Mouse (Mus musculus) natural killer cell, adult 2 months (primary cell): ENCODE results near the gene Esrra.
"Not testable (repeated sequence)": the region's sequence is repeated elsewhere in the genome, so short reads cannot be mapped to it uniquely, and the experiment has no call there.

Source experiments
- DNase-seq, 2 experiments: peaks; one replicate each; pipeline ENCODE4 v3.0.0; 2022; ENCODE audit warnings: low spot score in 2 of 2

The Esrra gene

DNA sequence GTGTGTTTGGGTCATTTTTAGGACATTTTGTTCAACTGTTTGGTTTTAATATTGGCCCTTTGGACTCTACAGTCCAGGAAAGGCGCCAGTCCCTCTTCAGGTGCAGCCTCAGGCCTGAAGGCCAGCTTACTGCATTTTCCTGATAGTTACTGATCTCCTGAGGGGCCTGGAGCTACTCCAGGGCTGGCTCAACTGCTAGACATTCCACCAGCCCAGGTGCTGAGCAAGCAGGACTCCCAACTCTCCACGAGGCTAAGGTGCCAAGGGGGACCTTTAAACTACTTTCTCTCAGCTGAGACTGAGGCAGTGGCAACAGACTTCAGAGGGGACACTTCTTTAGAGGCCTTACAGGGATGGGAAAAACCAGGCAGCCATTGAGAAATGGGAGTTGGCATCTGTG is 16.8 kb downstream of the Esrra start:
- DNase-seq, result no peak

DNA sequence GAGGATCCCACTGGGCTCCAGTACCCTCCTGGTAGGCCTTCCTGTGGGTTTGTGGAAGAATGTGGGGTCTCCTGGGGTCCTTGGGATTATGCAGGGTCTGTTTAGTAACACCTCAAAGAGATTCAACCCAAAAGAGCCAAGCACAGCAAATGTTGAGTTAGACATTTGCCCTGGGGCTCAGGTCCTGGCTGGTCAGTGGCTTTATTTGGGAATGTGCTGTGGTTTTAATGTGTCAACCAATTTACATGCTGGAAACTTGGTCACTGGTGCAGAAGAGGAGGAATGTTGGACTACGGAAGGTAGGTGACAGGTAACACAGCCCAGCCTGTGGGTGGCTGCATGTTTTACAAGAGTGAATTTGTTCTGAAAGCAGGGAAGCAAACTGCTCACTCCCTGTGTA is 18.6 kb downstream of the Esrra start:
- DNase-seq, result no peak

DNA sequence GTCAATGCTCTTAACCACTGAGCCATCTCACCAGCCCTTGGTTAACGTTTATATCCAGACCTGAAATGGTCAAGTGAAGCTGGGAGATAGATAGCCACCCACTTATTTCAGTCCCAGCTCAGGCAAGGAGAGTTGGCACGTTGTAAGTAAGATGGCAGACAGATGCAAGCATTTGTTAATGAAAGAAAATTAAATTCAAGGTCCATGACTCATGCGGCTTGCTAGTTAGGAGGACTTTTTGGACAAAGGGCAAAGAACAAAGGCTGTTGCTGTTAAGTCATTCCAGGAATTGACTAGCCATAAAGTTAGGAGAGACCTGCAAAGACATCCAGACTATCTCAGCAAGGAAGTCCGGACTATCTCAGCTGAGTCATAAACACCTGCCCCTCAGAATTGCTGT is 22.0 kb downstream of the Esrra start:
- no peak for DNase-seq

DNA sequence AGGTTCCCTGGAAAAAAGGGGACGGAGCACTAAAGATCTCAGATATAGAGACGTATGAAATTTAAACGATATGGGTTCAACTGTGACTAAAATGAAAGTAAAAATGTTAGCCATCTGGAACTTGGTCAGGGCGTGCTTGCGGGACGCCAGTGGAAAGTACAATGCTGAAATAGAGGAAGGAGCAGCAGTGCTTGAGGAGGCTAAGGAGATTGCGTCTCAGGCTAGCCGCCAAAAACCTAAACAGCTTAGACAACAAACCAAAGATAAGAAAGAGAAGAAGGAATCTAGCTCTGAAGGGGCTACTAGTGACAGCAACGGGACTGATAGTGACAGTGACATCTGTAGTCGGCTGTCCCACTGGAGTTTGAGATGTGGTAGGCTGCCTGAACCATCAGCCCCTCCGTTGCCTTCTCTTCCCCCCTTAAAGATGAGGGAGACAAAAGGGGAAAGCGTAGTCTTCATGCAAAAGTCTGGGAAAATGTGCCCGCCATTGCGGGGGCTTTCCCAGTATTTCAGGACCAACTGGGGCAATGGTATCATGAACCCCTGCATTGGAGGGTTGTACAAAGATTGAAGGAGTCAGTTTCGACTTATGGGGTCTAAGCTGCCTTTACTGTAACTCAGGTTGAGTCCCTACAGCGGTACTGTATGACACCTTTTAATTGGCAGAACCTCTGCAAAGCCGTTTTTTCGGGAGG is 25.9 kb downstream of the Esrra start:
- DNase-seq, result not testable (repeated sequence)

DNA sequence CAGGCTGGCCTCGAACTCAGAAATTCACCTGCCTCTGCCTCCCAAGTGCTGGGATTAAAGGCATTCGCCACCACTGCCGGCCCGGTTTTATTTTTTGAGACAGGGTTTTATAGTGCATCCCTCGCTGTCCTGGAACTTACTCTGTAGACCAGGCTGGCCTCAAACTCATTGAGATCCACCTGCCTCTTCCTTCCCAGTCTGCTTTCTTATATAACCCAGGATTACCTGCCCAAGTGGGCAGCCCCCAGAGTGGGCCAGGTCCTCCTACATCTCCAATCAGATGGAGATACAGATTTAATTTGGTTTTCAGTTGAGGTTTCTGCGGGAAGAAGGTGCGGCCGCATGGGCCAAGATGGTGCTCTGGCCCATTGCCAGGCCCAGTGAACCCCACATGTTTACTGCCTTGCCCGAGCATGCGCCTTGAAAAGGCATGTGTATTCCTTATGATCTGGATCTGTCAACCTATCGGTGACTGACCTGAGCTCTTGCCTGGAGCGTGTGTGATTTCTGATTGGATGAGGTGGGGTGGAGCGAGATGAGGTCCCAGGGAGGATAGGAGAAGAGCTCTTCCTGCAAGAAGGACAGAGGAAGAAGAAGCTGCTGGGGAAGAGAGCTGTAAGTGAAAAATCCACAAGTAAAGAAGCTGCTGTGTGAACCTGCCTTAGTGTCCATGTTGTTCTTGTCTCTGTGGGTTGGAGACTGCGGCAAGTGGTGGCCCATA is 27.7 kb downstream of the Esrra start:
- no peak for DNase-seq

DNA sequence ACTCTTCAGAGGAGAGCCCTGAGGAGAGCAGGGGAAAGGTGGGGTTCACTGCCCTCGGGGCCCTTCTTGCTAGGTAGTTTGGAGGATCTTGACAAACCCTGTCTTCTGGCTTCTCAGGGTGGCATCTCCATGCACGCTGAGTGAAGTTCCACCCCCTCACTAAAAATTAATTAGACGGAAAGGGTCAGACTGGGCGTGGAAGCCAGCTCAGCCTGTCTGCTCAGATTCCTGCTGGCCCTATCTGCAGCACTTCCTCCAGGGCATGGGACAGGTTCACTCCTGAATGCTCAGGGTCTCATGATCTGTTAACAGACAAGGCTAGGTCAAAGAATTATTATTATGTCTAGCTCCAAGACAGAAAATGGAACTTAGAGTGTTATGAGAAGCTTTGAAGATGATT is 29.1 kb downstream of the Esrra start:
- no peak for DNase-seq

DNA sequence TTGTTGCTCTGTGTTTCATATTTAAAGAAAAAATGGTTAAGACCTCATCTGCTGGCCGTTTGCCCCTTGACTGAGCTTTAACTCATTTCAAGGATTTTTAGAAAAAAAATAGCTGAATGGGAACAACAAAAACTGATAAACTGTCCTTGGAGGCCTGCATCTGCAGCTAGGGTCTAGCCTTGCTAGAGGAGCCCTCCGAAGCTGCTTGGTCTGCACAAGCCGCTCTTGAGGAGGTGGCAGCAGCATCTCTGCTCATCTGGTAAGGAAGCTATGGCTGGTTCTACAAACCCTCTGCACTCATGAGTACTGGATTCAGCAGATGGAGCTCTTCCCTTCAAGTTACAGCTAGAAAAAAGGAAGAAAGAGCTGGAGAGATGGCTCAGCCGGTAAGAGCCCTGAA is 43.6 kb downstream of the Esrra start:
- DNase-seq, result no peak

DNA sequence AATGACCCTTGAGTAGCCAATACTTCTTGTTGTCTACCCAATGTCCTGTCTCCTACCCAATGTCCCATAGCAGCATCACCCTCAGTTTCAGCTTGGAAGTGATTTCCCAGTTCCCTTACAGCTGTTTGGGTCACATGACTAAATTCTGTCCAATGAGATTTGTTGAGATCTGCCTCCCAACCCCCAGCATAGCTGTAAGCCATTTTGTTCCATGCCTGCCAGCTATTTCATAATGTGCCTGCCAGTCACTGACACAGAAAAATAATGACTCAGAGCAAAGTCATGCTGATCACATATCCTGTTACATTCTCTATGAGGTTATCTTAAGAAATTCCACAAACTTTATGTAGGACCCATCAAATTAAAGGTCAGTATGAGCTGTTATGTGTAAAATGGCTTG is 44.8 kb downstream of the Esrra start:
- no peak for DNase-seq

DNA sequence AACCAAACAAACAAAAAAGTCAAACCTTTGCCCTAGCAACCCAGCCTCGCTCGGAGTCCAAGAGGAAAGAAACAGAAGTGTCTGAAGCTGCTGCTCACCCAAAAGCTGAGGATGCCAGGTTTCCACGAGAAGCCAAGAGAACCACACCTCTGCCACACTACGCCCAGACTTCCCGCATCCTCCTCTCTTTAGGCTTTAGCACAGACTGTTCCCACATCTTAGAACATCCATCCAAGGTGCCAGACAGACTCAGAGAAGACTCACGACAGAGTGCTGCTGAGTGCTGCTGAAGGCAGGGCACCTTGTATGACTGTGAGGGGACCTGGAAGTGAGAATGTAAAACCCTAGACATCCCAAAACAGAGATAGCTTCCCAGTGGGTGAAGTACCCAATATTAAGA is 45.8 kb downstream of the Esrra start:
- no peak for DNase-seq

DNA sequence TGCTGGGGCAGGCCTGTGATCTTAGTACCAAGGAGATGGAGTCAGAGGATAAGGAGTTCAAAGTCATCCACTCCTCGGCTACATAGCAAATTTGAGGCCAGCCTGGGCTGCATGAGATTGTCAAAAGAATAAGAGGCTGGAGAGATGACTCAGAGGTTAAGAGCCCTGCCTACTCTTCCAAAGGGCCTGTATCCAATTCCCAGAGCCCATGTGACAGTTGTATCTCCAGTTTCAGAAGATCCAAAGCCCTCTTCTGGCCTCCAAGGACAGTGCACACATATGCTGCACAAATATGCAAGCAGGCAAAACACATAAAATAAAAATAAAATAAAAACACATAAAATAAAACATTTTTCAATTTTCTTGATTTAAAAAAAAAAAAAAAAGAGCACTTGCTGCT is 47.4 kb downstream of the Esrra start:
- no peak for DNase-seq

DNA sequence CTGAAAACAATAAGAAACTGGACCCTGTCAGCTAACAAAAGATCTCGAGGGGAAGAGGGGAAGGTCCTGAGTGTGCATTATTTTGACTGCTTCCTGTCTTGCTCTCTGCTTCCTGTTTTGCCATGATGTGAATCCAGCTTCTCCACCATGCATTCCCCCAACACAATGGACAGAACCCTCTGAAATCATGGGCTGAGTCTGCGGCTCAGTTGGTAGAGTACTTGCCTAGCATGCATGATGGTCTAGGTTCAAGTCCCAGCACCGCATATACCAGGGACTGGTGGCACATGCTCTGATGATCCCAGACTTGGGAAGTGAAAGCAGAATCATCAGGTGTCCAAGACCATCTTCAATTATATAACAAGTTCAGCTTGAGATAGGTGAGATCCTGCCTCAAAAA is 48.9 kb downstream of the Esrra start:
- no peak for DNase-seq

DNA sequence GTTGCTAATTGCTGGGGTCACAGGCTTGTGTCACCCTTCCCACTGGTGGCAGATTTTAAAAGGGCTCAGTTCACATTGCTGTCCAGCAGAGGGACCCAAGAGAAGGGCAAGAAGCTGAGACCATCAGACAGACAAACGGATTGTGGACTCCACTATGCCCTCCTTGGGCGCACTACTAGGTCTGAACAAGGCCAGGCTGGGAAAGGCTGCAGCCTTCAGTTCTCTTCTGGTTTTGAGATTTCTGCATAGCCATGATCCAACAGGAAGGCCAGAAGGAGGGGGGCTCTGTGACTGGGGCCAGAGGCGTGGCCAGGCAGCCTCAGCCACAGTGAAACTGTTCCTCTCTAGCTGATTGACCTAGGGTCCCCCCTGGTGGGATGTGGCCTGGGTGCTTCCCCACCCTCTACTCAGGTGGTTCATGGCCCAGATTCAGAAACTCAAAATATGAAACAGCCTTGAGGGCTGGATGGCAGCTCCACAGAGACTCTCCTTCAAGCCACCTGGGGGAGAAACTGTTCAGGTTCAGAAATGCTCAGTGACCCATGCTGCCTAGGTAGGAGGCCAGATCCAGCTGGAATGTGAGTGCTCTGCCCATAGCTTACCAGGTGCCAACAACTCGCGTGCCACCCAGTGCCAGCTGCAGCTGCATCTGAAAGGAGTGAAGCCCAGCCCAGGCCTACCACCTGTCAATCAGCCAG is 49.9 kb downstream of the Esrra start:
- DNase-seq, result peak; percentile 54 to 60

DNA sequence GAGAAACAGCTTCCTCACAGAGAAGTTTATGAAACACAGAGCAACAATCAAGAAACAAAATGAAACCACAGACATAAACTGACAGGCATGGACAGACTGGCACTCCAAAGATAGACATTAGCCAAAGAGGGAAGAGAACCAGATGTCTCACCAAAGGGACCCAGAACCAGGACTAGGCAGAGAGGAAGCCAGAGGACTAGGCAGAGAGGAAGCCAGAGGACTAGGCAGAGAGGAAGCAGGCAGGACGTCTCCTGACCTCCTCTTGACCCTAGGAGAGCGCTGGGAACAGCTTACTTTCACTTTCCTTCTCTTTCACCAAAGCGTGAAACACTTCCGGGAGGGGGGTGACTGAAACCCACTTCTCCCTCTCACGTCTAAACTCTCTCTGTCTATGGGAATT is 52.3 kb downstream of the Esrra start:
- peak; percentile 63 to 67 for DNase-seq

DNA sequence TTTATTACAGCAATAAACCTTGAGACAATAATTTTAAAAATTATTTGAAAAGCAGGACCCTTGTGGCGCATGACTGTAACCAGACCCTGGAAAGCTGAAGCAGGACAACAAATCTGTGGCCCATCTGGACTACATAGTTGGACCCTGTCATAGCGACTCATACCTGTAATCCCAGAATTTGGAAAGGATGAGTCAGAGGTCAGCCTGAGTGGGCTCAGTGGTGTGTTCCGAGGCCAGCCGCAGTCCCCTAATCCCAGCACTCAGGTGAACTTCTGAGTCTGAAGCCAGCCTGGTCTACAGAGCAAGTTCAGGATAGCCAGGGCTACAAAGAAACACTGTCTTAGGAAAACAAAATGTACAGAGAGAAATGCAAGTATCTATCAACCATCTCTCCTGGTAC is 60.2 kb downstream of the Esrra start:
- DNase-seq, result no peak
